Mouse (Mus musculus) lung, postnatal 0 days (tissue): ENCODE data around the gene Gtf3c1.

ENCODE experiments used
- CTCF ChIP-seq: IDR thresholded peaks from 2 replicates; pipeline ENCODE4 v1.5.1; 2016; ENCODE audit warnings: antibody characterized with exemption, mild to moderate bottlenecking
- EP300 ChIP-seq: IDR thresholded peaks from 2 replicates; pipeline ENCODE4 v1.6.1; 2016; ENCODE audit warnings: antibody characterized with exemption, mild to moderate bottlenecking, control low read depth

DNA sequence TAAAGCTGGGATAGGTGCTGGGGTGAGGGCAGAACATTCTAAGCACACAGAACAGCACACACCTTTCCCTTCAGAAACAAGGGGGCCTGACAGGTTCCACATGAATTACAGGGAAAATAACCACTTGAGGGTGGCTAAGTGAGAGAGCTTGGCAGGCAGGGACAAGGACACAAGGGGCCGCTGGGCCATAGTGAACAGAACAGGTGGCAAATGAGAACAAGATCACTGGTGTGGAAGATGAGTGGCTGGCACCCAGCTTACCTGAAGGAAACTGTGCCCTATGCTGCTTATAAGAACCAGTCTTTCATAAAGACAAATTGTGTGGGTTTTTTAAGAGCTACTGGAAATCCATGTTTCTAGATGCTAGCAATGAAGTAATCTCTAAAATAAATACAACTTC lies 4.8 kb downstream of the Gtf3c1 start:
- no peak for TF ChIP-seq CTCF
- TF ChIP-seq EP300 = no peak
